Mouse (Mus musculus) myocyte (in vitro differentiated cells): ENCODE results near the gene Galk1. TPM values are rescaled to one million over a fixed set of nuclear protein-coding genes. Genes with fewer than 3 reads are reported as not detected.

Experiments
- H3K27me3 ChIP-seq: one replicate; pipeline ENCODE4 v1.6.1; 2011; ENCODE audit not compliant: control insufficient read depth, insufficient read depth, insufficient read length
- H3K36me3 ChIP-seq: one replicate; pipeline ENCODE4 v1.6.1; 2011; ENCODE audit not compliant: control insufficient read depth, insufficient read depth
- H3K4me2 ChIP-seq: one replicate; pipeline ENCODE4 v1.6.1; 2011; ENCODE audit warnings: low read depth, control low read depth
- H3K4me3 ChIP-seq: one replicate; pipeline ENCODE4 v1.5.1; 2011; ENCODE audit warnings: mild to moderate bottlenecking, control low read depth, moderate library complexity
- H3K79me2 ChIP-seq: one replicate; pipeline ENCODE4 v1.6.1; 2011; ENCODE audit not compliant: control insufficient read depth, insufficient read depth
- H3ac ChIP-seq: one replicate; pipeline ENCODE4 v1.6.1; 2011; ENCODE audit not compliant: control insufficient read depth, insufficient read length
- CEBPB ChIP-seq: IDR thresholded peaks from 2 replicates; pipeline ENCODE4 v1.6.1; 2011; ENCODE audit warnings: mild to moderate bottlenecking, moderate library complexity; ENCODE audit not compliant: poor library complexity, insufficient read depth, severe bottlenecking
- E2F4 ChIP-seq: IDR thresholded peaks from one replicate; pipeline ENCODE4 v1.6.1; 2011; ENCODE audit warnings: mild to moderate bottlenecking, control low read depth, moderate library complexity; ENCODE audit not compliant: insufficient read depth
- MAX ChIP-seq: IDR thresholded peaks from one replicate; pipeline ENCODE4 v1.6.1; 2011; ENCODE audit warnings: low read depth, mild to moderate bottlenecking, control low read depth
- MYOD1 ChIP-seq, 3 experiments: IDR thresholded peaks; one replicate each; pipeline ENCODE4 v1.6.1; 2011; ENCODE audit warnings: control low read depth in 2 of 3, low read depth in 2 of 3, mild to moderate bottlenecking in 2 of 3, moderate library complexity in 1 of 3; ENCODE audit not compliant: insufficient read length in 2 of 3, control insufficient read depth in 1 of 3
- MYOG ChIP-seq, 3 experiments: IDR thresholded peaks; one replicate each; pipeline ENCODE4 v1.6.1; 2011; ENCODE audit warnings: control low read depth in 2 of 3, low read depth in 2 of 3, mild to moderate bottlenecking in 2 of 3; ENCODE audit not compliant: insufficient read length in 2 of 3, control insufficient read depth in 1 of 3, insufficient read depth in 1 of 3
- POLR2A ChIP-seq: IDR thresholded peaks from one replicate; pipeline ENCODE4 v1.6.1; 2011; ENCODE audit warnings: low read depth, mild to moderate bottlenecking, control low read depth, moderate library complexity; ENCODE audit not compliant: insufficient read length
- POLR2AphosphoS2 ChIP-seq: IDR thresholded peaks from one replicate; pipeline ENCODE4 v1.6.1; 2011; ENCODE audit warnings: low read depth, control low read depth; ENCODE audit not compliant: insufficient read length
- REST ChIP-seq: IDR thresholded peaks from one replicate; pipeline ENCODE4 v1.6.1; 2011; ENCODE audit warnings: mild to moderate bottlenecking, control low read depth, moderate library complexity; ENCODE audit not compliant: insufficient read depth, insufficient read length
- SRF ChIP-seq: IDR thresholded peaks from one replicate; pipeline ENCODE4 v1.6.1; 2011; ENCODE audit warnings: low read depth; ENCODE audit not compliant: control insufficient read depth, insufficient read length
- TCF12 ChIP-seq: IDR thresholded peaks from one replicate; pipeline ENCODE4 v1.6.1; 2011; ENCODE audit warnings: mild to moderate bottlenecking, control low read depth; ENCODE audit not compliant: poor library complexity, insufficient read depth, severe bottlenecking
- TCF3 ChIP-seq: IDR thresholded peaks from one replicate; pipeline ENCODE4 v1.6.1; 2011; ENCODE audit warnings: low read depth, control low read depth; ENCODE audit not compliant: insufficient read length
- USF1 ChIP-seq: IDR thresholded peaks from one replicate; pipeline ENCODE4 v1.6.1; 2011; ENCODE audit warnings: low read depth, mild to moderate bottlenecking, control low read depth, moderate library complexity
- polyA plus RNA-seq: library from polyadenylated mRNA; unstranded; fragments of >200 nt; fragmentation: generic; extraction: Trizol; gene quantifications from one replicate; pipeline ENCODE4 v1.2.1, GENCODE M21; 2012; ENCODE audit warnings: missing spikeins

Galk1 gene
- polyA plus RNA-seq, 1 experiment = 172 TPM

DNA sequence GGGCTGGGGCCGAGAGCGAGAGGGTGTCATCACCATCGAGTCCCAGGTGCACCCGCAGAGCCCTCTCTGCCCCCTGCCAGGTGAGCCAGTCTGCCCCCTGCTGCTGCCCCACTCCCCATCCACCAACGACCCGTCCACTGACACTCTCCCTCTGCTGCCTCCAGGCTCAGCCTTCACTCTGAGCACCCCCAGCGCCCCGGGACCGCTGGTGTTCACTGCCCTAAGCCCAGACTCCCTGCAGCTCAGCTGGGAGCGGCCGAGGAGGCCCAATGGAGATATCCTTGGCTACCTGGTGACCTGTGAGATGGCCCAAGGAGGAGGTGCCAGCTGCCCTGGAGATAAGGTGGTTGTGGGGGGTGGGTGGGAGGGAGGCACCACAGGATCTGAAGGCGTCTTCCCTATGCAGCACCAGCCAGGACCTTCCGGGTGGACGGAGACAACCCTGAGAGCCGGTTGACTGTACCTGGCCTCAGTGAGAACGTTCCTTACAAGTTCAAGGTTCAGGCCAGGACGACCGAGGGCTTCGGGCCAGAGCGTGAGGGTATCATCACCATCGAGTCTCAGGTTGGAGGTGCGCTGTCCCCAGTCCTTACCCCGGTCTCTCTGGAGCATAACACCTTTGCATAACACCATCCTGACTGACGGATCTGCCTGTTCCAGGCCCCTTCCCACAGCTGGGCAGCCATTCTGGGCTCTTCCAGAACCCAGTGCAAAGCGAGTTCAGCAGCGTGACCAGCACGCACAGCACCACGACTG is 5.2 kb downstream of the Galk1 start:
- no peak for TF ChIP-seq TCF3
- TF ChIP-seq POLR2A = no peak
- no peak for TF ChIP-seq MAX
- TF ChIP-seq SRF = no peak
- no peak for TF ChIP-seq REST
- no peak for TF ChIP-seq CEBPB
- no peak for TF ChIP-seq MYOD1 (IDR thresholded peaks at IDR 0.05; ENCODE audit: control insufficient read depth in 1 of 3, insufficient read length in 2 of 3, low read depth in 2 of 3)
- Histone ChIP-seq H3K36me3 (no peaks in the 10 kb centered on the region), H3K27me3 (no peaks in the 10 kb centered on the region), H3K4me3 (no peak overlapping the region), H3K79me2 (no peaks in the 10 kb centered on the region), H3ac (no peak overlapping the region), H3K4me2 (no peak overlapping the region)

DNA sequence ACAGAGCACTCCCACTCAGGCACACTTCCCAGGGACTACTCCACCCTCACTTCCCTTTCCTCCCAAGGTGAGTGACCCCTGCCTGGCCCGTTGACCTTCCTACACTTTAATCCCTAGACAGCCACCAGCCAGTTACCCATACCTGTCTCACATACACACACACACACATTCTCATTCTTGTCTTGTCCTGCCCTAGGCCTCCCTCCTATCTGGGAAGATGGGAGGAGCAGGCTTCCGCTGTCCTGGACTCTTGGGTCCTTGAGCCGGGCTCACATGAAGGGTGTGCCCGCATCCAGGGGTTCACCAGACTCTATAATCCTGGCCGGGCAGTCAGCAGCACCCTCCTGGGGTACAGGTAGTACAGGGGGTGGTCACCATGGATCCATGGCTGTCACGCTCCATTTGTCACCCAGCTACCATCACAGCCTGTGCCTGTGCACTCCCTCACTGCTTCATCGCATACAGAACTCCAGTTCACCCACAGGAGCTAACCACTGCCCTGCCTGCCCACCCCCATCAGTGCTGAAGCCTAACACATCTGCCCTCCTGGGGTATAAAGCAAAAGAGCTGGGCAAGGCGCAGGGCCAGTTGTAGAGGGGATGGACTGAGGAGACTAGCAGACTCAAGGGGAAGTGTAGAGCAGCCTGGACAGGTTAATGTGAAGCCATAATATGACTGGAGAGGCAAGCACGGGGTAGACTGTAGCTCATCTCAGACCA is 6.7 kb downstream of the Galk1 start:
- Histone ChIP-seq H3K79me2 (no peaks in the 10 kb centered on the region), H3K4me2 (peak overlapping the region; percentile 65), H3K27me3 (no peaks in the 10 kb centered on the region), H3K4me3 (no peak overlapping the region), H3ac (no peak overlapping the region), H3K36me3 (no peaks in the 10 kb centered on the region)
- TF ChIP-seq POLR2AphosphoS2 (peak; percentile 66), TCF12 (no peak), REST (no peak)

DNA sequence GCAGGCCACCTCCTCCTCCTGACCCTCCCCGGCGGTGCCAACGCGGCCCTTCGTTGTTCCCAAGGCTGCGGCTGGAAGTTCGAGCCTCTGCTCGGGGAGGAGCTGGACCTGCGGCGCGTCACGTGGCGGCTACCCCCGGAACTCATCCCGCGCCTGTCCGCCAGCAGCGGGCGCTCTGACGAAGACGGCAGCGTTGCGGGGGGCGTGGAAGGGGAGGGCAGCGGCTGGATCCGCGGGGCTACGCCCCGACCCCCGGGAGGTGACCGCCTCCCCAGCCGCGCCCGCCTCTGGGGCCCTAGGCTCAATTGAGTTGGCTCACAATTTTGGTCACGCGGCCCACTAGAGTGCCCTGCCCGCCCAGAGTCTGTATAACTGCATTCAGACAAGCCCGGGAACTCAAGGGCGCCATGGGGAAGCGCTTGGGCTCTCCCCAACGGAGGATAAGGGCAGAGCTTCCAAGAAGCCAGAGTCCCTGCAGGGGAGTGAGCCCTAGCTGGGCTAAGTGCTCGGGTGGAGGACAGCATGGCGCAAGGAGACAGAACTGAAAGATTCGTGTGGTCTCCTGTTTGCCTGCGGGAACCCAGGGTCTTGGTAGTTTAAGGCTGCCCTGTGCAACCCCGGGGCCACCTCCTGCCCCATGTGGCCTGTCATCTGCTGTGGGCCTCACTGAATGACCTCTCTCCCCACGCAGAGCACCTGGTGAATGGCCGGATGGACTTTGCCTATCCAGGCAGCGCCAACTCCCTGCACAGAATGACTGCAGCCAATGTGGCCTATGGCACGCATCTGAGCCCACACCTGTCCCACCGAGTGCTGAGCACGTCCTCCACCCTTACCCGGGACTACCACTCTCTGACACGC is 7.4 kb downstream of the Galk1 start:
- Histone ChIP-seq H3K36me3 (no peaks in the 10 kb centered on the region), H3K4me2 (peak overlapping the region; percentile 65), H3K4me3 (no peak overlapping the region), H3K79me2 (no peaks in the 10 kb centered on the region), H3K27me3 (no peaks in the 10 kb centered on the region), H3ac (no peak overlapping the region)
- peak in 1 of 3 experiments; percentile 28 for TF ChIP-seq MYOD1 (IDR thresholded peaks at IDR 0.05; ENCODE audit: control insufficient read depth in 1 of 3, insufficient read length in 2 of 3, low read depth in 2 of 3)
- TF ChIP-seq TCF12 = no peak
- TF ChIP-seq POLR2A = peak; percentile 39
- TF ChIP-seq MYOG (IDR thresholded peaks at IDR 0.05; ENCODE audit: control insufficient read depth in 1 of 3, insufficient read depth in 1 of 3, insufficient read length in 2 of 3, low read depth in 2 of 3) = peak in 1 of 3 experiments; percentile 23
- TF ChIP-seq MAX = no peak
- TF ChIP-seq REST = no peak
- TF ChIP-seq TCF3 = no peak
- peak; percentile 63 for TF ChIP-seq USF1
- TF ChIP-seq CEBPB = no peak
- peak; percentile 94 for TF ChIP-seq POLR2AphosphoS2
- no peak for TF ChIP-seq SRF
- no peak for TF ChIP-seq E2F4

DNA sequence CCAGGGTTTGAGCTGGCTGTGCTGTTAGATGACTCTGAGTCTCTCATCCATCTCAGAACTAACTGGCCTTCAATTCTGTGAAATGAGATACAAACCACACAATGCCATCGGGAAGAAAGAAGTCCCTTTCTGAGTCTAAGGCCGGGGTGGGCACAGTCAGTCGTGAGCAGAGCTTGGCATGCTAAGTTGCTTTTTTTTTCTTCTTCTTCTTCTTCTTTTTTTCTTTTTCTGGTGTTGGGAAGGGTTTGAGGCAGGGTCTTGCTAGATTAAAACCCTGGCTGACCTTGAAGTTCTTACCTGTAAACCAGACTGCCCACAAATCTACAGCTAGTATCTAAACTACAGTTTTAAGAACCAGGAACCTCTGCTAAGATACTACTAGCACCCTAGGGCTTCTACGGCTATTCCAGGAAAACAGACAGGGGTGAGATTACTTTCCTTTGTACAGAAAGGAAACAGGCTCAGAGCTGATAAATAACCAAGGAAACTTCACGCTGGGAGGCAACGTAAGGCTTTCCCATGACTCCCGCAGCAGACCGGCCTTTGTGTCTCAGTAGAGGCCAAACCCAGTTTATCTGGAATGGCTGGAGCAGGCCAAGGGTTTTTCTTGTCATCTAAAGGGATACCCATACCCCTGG is 8.2 kb downstream of the Galk1 start:
- no peak overlapping the region for H3ac ChIP-seq
- no peaks in the 10 kb centered on the region for H3K36me3 ChIP-seq
- H3K4me2 ChIP-seq = peak overlapping the region; percentile 65
- no peaks in the 10 kb centered on the region for H3K27me3 ChIP-seq
- H3K79me2 ChIP-seq = no peaks in the 10 kb centered on the region
- no peak overlapping the region for H3K4me3 ChIP-seq
- TF ChIP-seq MYOD1 (IDR thresholded peaks at IDR 0.05; ENCODE audit: control insufficient read depth in 1 of 3, insufficient read length in 2 of 3, low read depth in 2 of 3) (no peak), MYOG (IDR thresholded peaks at IDR 0.05; ENCODE audit: control insufficient read depth in 1 of 3, insufficient read depth in 1 of 3, insufficient read length in 2 of 3, low read depth in 2 of 3) (no peak), E2F4 (no peak), MAX (no peak), CEBPB (no peak), TCF12 (no peak), USF1 (no peak)
